ENCODE assay signal across 16 mouse cellular contexts in the genomic region with DNA sequence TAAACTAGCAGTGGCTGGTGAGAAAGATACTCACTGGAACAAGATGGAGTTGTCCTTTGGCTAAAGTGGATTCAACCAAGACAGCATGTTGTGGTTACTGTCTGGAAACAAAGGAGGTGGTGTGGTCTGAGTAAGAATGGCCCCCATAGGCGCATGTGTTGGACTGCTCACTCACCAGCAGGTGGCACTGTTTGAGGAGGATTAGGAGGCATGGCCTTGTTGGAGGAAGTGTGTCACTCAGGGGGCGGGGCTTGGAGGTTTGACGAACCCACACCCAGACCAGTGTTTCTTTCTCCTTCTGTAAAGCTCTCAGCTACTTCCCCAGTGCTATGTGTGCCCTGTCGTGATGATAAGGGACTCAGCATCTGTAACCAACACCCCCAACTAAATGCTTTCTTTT. TPM values are rescaled to one million over a fixed set of nuclear protein-coding genes. Genes with fewer than 3 reads are reported as not detected.
A peak's percentile ranks its signal among the peaks of the same experiment; 100 is the strongest.
DNase-seq lines count a peak whose midpoint lies in the region; TF ChIP-seq lines count a peak whose summit lies in the region.
"Had no signal": no experiment of that assay in that cellular context is flagged by ENCODE, and none has a peak within 500 bp of the region (broad histone marks: within the 10 kb centered on the region; RNA-seq: fewer than 3 reads in every experiment).

No protein-coding gene starts in this region.

- WGBS in kidney, adult 2 months, result 92% methylated on average over 4 of the region's 4 CpGs

- H3K4me3 ChIP-seq in kidney, adult 2 months (ENCODE audit: insufficient read depth, low read depth, low read length), result no peak overlapping the region
- H3K4me3 ChIP-seq: forebrain, embryonic 13.5 days; heart, embryonic 13.5 days; limb, embryonic 13.5 days; midbrain, embryonic 12.5 days had no signal

- H3K27ac ChIP-seq in kidney, adult 2 months (ENCODE audit: insufficient read depth, low read depth, low read length), result peak overlapping the region; percentile 76
- H3K27ac ChIP-seq: forebrain, embryonic 13.5 days; heart, embryonic 13.5 days; limb, embryonic 13.5 days; midbrain, embryonic 12.5 days had no signal

- no peaks in the 10 kb centered on the region; the same call in 1 of the 2 replicates for H3K27me3 ChIP-seq in kidney, adult 2 months (replicated peaks; ENCODE audit: control insufficient read depth, insufficient read depth, low read length)
- H3K27me3 ChIP-seq: forebrain, embryonic 13.5 days; heart, embryonic 13.5 days; limb, embryonic 13.5 days; midbrain, embryonic 12.5 days had no signal

- H3K4me1 ChIP-seq in kidney, adult 2 months (ENCODE audit: control insufficient read depth, insufficient read depth, low read length), result no peaks in the 10 kb centered on the region; the same call in 1 of the 2 replicates
- H3K4me1 ChIP-seq: forebrain, embryonic 13.5 days; limb, embryonic 13.5 days; midbrain, embryonic 12.5 days had no signal

- H3K36me3 ChIP-seq in kidney, adult 2 months (ENCODE audit: control insufficient read depth, insufficient read depth, low read length), result no peaks in the 10 kb centered on the region
- H3K36me3 ChIP-seq: G1E; heart, embryonic 13.5 days; limb, embryonic 13.5 days; midbrain, embryonic 12.5 days had no signal

- 0 out of 2 replicates have a peak, but pooled peaks have one; percentile 20 for TF ChIP-seq CTCF in kidney, adult 2 months (conservative IDR thresholded peaks at IDR 0.05; ENCODE audit: insufficient read depth, insufficient read length, low read depth, low read length)

- no peak for TF ChIP-seq POLR2A in kidney, adult 2 months (IDR thresholded peaks at IDR 0.05; ENCODE audit: low read depth, low read length)

- DNase-seq in kidney, adult 2 months, result no peak
- no peak for DNase-seq in kidney, adult 9 months
- peak; percentile 11 for DNase-seq in thymus, postnatal 14 days
- DNase-seq in thymus, postnatal 10 days (ENCODE audit: low spot score in 2 of 2), result no peak
- peak; percentile 85 for DNase-seq in R1 (ENCODE audit: low read depth, low spot score)
- DNase-seq in testis, postnatal 10 days (ENCODE audit: low spot score), result peak; percentile 56
- no peak for DNase-seq in yolk sac, embryonic 10.5 days (ENCODE audit: low spot score)
- no peak for DNase-seq in urinary bladder, adult 2 months (ENCODE audit: low spot score)
- DNase-seq: cerebellum, adult 2 months; gastrocnemius, postnatal 14 days; lung, postnatal 10 days had no signal

RNA-seq across cellular contexts. Expression of gene Bicdl1, which starts 38.6 kb away (rescaled TPM):
- 55.9 and 67.5 TPM in 2 replicates for polyA plus RNA-seq in kidney, adult 2 months (2012; rRNA removed)
- polyA plus RNA-seq in urinary bladder, adult 2 months (2012; rRNA removed), result 46.5 and 55.3 TPM in 2 replicates

Comparison
In these comparisons a context has a peak if more than half of its experiments do, and no peak if none do; other contexts are left out.
1. DNase-seq: peak in thymus, postnatal 14 days (single experiment), R1 (single experiment) and testis, postnatal 10 days (single experiment); none in kidney, adult 2 months (single experiment), kidney, adult 9 months (single experiment), thymus, postnatal 10 days (0 of 2), yolk sac, embryonic 10.5 days (single experiment) and urinary bladder, adult 2 months (single experiment).